Mouse (Mus musculus) olfactory bulb, adult 2 months (tissue): Measurements from ENCODE around the gene Gpr162.

Experiments used
- CTCF ChIP-seq: fragments of 200-500 bp; IDR thresholded peaks from 2 replicates; pipeline ENCODE4 v1.5.1; 2012; ENCODE audit warnings: low read depth, mild to moderate bottlenecking, low read length, moderate library complexity; ENCODE audit not compliant: insufficient read depth
- POLR2A ChIP-seq: fragments of 200-500 bp; IDR thresholded peaks from 2 replicates; pipeline ENCODE4 v1.6.1; 2012; ENCODE audit warnings: mild to moderate bottlenecking, low read depth, low read length, moderate library complexity; ENCODE audit not compliant: insufficient read depth

GRCm38 (mm10) chr6:124856321-124856720, 7.5 kb downstream of the Gpr162 start:
- TF ChIP-seq CTCF (no peak), POLR2A (no peak)
